Mouse (Mus musculus): ENCODE data around the gene Strc. TPM values are rescaled to one million over a fixed set of nuclear protein-coding genes. Genes with fewer than 3 reads are reported as not detected.

The Strc gene
- total RNA-seq, 1 experiment from 2014 or later = not detected

- peak; percentile 98 for DNase-seq
These were observed 32.0 kb downstream of the Strc start, which contains the start of gene Ppip5k1 for GRCm38 (mm10) chr2:121354820-121355592. Gene Ppip5k1 (minus strand): TSS chr2:121355396.

DNA sequence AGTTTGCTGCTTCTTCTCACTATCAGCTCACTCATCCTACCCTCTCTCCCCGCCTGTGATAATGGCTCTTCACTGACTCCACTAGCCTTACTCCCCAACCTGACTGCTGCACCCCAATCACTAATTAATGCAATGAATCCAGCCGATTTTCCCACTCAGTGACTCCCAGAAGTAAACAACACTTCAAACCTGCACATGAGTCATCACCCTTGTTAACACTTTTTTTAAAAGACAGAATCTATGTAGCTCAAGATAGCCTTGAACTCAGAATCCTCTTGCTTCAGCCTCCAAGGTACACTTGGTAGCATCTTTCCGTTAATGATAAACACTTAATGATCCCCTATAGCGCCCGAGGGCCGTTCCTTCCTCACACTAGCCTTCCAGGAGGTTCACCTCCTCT, 32.6 kb downstream of the Strc start:
- no peak for DNase-seq

- DNase-seq = peak; percentile 8
These were observed 33.8 kb downstream of the Strc start for GRCm38 (mm10) chr2:121353156-121353555.

GRCm38 (mm10) chr2:121339057-121339456, 47.9 kb downstream of the Strc start:
- DNase-seq = no peak

- DNase-seq = no peak
These were observed 57.5 kb downstream of the Strc start for GRCm38 (mm10) chr2:121329492-121329891.

DNA sequence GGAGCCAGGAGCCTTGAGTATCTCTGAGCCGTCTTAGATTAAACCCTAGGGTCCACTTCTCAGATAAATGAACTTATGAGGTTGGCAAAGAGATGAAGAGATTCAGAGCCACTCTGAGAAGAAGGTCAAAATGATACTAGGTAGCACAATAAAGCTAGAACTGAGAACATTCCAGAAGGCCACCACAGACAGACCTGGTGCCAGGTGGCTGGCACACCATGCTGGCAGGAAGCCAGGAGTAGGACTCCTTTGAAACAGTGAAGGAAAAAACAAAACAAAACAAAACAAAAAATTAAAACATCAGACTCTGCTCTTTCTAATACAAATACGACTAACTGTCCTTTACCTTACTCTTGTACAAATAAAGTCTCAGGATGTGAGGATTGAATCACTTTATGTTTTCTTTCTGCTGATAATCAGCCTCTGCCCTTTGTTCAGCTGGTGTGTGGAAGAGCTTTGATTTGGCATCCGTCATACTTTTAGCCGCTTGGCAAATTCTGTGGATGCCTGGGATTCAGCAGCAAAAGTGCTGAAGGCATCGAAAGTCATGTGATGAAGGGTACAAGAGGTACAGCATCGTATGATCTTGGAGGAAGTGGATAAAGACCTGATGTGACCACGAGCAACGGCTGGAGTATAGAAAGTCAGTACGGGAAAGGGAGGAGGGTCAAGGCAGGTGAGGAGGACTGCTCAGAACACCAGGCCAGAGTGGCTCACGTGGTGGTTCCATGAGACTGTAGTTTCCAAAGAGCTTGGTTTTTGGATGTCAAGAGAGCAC, 63.1 kb downstream of the Strc start:
- no peak for DNase-seq

- DNase-seq = no peak
These were observed 63.9 kb downstream of the Strc start for GRCm38 (mm10) chr2:121323041-121323440.

DNA sequence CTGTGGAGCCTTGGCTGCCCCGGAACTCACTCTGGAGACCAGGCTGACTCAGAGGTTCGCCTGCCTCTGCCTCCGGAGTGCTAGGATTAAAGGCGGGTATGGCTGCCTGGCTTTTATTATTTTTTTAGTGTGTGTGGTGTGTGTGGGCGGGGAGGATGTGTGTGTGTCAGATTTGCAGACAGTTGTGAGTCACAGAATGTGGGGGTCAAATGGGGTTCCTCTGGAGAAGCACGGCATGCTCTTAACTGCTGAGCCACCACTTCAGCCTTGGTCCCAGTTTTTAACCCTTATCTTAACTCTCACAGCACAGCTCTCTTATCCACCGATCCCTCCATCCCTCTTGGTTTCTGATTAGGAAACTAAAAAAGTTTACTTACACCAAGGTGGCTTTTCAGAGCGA, 70.7 kb downstream of the Strc start:
- no peak for DNase-seq

Other genes with a start within 250 kb of the Strc start
- 17.1 and 20.1 TPM in 2 replicates for gene Adal, start 246.7 kb downstream of the Strc start, total RNA-seq (2021)
- gene Lcmt2, start 246.5 kb downstream of the Strc start, total RNA-seq (2021) = 10.1 and 11.5 TPM in 2 replicates
- 31.3 and 34.7 TPM in 2 replicates for gene Tubgcp4, start 216.5 kb downstream of the Strc start, total RNA-seq (2021)
- 15.7 and 17.5 TPM in 2 replicates for gene Zscan29, start 216.0 kb downstream of the Strc start, total RNA-seq (2021)
- 58.6 and 59.9 TPM in 2 replicates for gene Trp53bp1, start 115.8 kb downstream of the Strc start, total RNA-seq (2021)
- 5.1 and 12.0 TPM in 2 replicates for gene Map1a, start 97.6 kb downstream of the Strc start, total RNA-seq (2021)
- gene Ppip5k1, start 31.8 kb downstream of the Strc start, total RNA-seq (2021) = 51.8 and 51.9 TPM in 2 replicates
- gene Ckmt1, start 29.5 kb downstream of the Strc start, total RNA-seq (2021) = 5.3 and 8.2 TPM in 2 replicates
- 306 and 320 TPM in 2 replicates for gene Pdia3, start 26.6 kb upstream of the Strc start, total RNA-seq (2021)
- 3.5 and 3.6 TPM in 2 replicates for gene Catsper2, start 26.6 kb upstream of the Strc start, total RNA-seq (2021)
- 0.26 and 0.94 TPM in 2 replicates for gene Ell3, start 57.1 kb upstream of the Strc start, total RNA-seq (2021)
- gene Serf2, start 62.0 kb upstream of the Strc start, total RNA-seq (2021) = 386 and 388 TPM in 2 replicates
- gene Hypk, start 66.1 kb upstream of the Strc start, total RNA-seq (2021) = 41.8 and 48.5 TPM in 2 replicates
- gene Serinc4, start 69.6 kb upstream of the Strc start, total RNA-seq (2021) = 0.53 TPM in 1 of 2 replicates, not detected in the other
- 32.0 and 32.1 TPM in 2 replicates for gene Mfap1b, start 86.9 kb upstream of the Strc start, total RNA-seq (2021)
- 28.2 and 29.6 TPM in 2 replicates for gene Mfap1a, start 119.5 kb upstream of the Strc start, total RNA-seq (2021)
- 7.4 and 7.6 TPM in 2 replicates for gene Wdr76, start 119.6 kb upstream of the Strc start, total RNA-seq (2021)

Data from adrenal gland, postnatal 14 days (tissue).